Mouse (Mus musculus) monocyte, adult 2 months (primary cell): ENCODE results near the gene E330017A01Rik.
"Not testable (repeated sequence)": the region's sequence is repeated elsewhere in the genome, so short reads cannot be mapped to it uniquely, and the experiment has no call there.

ENCODE experiments used
- DNase-seq, 2 experiments: peaks; one replicate each; pipeline ENCODE4 v3.0.0; 2022; ENCODE audit warnings: low spot score in 2 of 2, low read depth in 1 of 2

The E330017A01Rik gene

DNA sequence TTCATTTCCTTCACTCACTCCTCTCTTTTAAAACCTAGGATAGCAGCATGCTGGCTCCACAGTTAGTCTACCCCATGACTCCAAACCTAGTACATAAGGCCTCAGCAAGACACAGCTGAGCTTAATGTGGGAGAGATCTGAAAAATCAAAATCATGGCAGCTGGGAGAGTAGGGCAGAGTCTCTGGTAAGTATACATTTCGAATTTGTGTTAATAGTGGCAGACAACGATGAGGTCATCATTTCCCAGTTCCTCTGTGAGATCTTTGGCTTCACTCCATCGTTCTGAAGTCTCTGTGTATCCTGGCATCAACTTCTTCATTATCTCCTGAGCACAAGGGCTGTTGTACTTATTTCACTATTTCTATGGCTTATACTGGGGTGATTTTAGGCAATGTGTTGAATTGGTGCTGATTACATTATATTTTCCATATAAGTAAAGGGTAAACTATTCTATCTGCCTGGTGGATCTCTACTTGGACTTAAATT lies at the start of gene E330017A01Rik:
Gene E330017A01Rik, minus strand, starts transcription at position 51 of the 487 bp plus-strand sequence.
- DNase-seq = no peak

DNA sequence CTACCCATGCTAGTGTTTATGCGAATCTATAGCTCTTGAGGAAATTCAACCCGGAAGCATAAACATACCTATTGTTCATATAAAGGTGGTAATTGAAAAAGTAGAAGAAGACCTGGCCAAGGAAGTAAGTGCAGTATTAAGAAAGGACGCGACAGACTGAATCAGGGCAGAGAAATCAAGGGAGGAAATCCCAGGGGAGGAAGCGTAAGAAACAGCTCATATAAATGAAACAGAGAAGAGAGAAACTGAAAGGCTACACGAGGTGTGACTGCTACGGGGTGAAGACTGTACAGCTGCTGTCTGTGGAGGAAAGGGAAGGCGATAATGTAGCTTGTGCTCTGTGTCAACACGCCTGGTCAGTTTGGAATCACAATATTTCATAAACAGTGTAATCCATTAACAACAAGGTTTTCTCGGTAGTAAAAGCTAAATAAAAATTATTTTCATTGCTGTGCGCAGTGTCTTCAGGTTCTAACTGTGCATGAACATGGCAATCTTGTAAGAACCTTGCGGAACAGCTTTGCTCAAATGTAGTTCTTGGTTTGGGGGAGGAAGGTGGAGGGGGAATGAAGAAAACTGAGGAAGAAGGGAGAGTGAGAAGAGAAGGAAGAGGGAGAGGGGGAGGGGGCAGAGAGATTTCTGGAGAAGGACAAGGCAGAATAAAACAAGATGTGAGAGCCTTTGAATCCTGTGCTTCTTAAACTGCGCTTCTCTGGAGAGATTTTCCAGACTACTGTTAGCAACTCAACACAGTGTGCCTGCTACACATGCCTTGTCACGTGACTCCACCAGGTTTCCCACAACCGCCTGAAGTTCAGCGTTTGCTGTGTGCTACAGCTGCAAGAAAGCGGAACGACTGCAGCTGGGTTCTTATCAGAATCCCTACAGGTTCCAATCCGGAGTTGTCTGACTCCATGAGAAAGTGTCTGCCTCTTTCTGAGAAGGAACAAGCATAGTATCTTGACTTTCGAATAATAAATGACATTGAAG lies 47.3 kb upstream of the E330017A01Rik start:
- DNase-seq = no peak

DNA sequence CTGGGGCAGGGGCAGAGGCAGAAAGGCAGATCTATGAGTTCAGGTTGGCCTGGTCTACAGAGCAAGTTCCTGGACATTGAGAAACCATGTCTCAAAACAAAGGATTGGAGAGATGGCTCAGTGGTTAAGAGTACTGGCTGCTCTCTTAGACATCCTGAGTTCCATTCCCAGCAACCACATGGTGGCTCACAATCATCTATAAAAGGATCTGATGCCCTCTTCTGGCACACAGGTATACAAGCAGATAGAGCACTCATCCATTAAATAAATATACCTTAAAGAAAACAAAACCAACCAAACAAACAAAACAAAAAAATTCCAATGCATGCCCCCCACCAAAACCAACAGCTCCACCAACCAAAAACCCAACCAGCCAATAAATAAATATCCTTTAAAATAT lies 46.0 kb upstream of the E330017A01Rik start:
- no peak for DNase-seq

DNA sequence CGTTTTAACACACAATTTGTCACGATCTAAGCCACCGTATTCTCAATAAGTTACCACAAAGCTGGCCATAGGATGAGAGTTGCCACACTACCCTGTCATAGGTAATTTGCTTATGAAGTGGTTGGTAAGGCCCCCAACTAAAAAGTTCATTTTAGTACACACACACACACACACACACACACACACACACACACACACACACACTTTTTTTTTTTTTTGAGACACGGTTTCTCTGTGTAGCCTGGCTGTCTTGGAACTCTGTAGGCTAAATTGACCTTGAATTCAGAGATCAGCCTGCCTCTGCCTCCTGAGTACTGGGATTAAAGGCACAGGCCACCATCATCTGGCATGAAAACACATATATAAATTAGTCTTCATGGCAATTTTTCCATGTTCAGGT lies 45.4 kb upstream of the E330017A01Rik start:
- no peak for DNase-seq

DNA sequence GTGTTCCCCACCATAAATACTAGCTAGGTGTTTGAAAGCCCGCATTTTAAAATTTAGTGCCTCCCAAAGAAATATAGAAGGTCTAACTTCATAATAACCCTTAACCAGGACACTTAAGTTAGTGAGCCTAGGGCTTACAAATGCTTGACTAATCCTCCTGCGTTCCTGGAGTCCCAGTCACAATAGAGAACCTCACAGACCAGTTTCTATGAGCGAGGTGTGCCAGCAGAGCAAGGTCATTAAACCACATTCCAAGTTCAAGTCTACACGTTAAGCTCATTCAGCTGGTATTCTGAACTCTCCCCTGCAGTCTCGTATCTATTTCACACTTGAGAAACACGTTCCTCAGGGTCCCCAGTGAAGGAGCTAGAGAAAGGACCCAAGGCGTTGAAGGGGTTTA lies 44.3 kb upstream of the E330017A01Rik start:
- no peak for DNase-seq

DNA sequence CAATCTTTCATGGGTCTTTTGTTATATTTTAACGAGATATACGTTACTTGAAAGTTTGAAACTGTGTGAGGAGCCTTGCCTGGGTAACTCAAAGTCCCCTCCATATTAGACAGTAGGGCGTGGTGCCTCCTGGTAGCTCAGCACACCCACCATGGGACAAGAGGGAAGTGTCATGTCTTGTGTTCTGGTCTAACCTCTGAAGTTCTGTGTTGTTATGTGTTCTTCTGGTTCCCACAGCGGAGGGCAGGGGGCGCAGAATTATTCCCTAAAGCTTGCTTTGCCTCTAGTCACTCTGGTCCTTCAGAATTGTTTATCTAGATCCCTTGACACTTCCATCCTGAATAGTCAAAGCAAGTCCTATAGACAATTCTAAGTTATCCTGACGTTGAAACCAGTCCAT lies 43.5 kb upstream of the E330017A01Rik start:
- no peak for DNase-seq

DNA sequence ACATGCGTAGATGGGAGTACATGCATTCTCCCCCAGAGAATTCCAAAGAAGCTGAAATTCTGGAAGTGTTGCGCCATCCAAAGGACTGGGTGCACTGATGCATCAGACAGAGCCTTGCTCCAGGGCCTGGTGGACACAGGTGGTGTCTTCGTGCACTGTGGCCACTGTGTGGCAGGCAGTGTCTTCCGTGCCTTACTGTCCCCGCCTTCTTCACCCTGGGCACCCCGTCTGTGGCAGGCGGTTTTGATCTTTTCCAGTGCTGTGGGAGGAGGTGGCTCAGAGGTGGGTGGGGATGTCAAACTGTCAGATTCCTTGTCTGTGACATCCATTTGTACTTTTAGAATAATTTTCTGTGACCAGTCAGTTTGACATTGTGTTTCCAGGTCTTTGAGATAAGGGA lies 40.1 kb upstream of the E330017A01Rik start:
- DNase-seq = no peak

DNA sequence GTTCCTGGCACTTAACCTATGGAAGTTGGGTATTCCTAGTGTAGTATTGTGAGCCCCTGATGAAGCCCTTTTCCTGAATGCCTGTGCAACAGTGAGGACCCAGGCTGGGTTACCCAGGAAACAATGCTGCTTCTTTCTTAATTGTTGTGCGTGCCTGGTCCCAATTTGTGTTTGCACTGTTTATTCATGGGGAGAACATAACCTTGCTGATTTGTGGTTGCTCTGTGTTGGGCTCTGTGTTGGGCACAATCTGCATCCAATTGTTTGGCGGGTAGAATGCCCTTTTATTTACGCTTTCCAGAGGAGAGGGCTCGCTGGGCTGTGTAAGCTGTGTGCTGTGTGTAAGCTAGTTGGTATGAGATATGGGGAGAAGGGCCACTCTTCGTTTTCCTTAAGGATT lies 39.0 kb upstream of the E330017A01Rik start:
- DNase-seq = no peak

DNA sequence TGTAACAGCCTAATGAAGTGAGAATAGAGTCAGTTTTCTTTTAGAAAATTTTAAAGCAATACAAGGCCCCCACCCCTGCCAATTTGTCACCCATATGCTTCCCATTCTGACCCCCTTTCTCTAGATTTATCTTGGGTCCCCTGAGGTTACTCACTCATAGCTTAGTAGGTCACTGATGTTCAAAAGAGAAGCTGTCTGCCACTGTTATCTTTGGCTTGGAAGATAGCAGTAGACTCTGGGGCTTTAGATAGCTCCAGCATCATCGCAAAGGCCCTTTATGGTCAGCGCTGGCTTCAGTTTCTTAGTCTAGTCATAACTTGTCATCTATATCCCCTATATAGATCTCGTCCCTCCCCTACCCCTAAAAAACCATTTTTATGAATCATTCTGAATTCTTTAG lies 38.1 kb upstream of the E330017A01Rik start:
- DNase-seq = no peak

DNA sequence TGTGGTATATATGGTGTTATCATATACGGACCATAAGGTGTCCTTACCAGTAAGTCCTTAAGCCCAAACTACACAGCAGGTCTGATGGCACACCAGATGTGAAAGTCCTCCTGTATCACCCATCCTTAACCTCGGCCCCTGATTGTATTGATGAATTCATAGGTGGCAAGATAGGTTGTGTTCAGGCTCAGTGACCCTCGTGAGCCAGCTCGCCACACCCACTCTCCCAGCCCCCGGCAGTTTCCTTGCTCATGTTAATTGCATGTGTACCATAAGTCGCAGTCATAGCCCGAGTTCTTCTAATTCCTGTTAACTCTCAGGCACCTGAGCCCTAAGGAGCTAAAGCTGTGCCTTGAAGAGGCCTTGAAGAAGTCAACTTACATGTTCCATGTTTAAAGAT lies 37.6 kb upstream of the E330017A01Rik start:
- DNase-seq = no peak

DNA sequence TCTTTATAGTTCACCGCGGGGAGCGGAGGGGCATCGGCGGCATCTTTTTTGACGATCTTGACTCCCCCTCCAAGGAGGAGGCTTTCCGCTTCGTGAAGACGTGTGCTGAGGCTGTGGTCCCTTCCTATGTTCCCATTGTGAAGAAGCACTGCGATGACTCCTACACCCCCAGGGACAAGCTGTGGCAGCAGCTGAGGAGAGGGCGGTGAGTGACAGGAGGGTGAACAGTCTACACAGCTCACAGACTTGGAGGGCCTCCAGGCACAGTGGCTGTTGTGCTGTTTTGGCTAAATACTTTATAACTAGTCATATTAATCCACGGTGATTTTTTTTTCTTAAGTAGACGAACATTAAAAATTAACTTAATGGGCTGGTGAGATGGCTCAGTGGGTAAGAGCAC lies 36.7 kb upstream of the E330017A01Rik start:
- no peak for DNase-seq

DNA sequence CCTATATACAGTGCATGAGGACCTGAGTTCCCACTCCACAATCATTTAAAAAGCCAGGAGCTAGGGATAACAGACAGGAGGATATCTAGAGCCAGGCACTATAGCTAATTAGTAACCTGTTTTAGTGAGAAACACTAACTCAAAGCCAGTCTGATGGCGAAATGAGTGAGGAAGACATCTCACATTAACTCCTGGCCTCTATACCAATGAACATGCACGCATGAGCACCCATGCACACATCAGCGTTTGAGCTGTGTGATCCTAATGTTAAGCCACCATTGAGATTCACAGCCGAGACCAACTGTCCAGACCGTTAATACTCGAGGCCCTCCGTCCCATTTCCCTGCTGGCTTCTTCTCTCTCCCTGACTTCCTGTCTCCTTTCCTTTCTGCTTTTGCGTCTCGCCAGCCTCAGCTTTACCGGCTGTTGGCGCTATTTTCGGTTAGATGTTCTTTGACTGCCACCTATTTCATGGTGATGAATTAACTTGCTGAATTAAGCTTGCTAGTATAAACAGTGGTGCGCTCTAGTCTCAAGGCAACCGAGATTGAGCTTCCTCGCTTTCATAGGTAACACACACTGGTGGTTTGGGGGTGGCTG lies 35.4 kb upstream of the E330017A01Rik start:
- DNase-seq = no peak

DNA sequence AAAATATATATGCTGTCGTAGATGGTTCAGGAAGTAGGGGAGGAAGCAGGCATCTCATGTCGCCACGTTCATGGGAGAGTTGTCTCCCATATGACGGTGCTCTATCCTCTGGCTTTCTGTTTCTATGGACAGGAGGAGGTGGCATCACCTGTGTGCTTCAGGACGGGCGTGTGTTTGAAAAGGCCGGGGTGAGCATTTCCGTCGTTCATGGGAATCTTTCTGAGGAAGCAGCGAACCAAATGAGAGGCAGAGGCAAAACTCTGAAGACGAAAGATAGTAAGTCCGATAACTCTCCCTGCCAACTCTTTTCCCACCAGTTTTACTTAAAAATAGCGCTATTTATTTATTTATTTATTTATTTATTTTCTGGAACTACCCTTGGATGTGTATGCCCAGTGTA lies 33.9 kb upstream of the E330017A01Rik start:
- DNase-seq = no peak

DNA sequence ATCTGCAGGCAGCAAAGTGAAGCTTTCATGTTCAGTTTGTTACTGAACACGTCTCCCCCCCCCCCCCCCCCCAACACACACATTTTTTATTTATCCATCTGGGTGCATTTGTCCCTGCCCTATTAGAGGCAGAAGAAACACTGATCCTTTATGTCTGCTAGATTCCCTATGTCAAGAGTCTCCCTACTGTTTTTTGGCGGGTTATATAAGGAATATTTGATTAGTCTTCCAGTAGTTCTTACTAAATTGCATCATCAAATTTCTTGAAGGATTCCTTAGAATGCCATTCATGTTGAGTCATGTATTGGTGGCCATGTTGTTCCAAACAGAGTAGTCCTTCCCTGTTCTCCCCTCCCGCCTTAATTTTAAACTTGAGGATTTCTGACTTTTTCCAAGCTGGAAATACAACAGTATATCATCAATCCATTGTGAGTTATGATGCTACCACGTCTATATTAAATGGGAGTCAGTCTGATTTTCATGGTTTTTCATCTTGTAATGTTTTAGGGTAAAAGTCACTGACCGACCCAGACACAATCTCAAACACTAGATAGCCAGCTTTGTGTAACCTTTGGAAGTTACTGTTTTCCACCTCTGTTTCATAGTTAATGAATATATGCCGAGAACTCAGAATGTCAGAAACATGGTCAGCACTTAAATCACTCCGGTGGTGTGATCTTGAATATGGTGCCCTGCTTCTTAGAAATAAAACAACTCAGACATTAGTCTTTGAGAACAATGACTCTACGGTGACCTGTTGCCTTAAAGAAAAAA lies 32.9 kb upstream of the E330017A01Rik start:
- no peak for DNase-seq

DNA sequence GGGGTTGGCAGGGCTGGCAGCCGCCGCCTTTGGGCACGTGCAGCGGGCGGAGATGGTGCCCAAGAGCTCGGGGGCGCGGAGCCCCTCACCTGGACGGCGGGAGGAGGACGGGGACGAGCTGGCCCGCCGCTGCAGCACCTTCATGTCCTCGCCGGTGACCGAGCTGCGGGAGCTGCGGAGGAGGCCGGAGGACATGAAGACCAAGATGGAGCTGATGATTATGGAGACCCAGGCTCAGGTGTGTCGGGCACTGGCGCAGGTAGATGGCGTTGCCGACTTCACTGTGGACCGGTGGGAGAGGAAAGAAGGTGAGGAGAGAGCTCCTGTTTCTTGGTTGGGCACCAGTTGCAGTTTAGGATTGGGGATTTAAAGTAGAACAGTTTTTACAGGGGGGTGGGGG lies 32.1 kb upstream of the E330017A01Rik start:
- DNase-seq = no peak

DNA sequence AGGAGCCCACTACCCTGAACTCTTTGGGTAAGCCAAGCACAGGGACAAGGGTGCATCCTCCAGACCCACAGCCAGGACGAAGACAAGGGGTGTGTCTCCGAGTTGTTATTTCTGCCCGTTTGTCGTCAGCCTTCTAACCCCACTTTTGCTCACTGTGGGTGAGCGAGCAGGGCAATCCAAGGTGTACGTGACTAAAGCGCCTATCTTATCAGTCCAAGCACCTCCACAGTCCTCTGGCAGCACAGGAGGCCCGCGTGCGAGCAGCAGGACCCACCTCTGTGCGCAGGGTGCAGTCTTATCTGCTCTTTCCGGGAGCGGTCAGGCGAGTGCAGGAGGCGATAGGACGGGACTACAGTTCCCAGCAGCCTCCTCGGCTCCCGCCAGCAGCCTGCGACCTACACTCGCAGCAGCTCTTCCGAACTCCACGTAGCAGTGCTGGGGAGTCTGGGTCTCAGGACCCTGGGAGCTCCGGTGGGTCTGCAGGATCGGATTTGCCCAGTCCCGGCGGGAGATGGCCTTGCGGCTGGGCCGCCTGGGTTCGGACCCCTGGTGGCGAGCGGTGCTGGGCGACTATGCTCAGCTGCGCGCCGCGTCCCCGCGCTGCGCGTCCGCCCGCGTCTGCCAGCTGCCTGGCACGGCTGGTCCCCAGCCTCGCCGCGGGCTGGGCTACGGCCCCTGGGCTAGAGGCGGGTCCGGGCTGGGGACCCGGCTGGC lies 31.5 kb upstream of the E330017A01Rik start, which contains the start of gene Cpox:
Gene Cpox, plus strand, starts transcription at position 376 of the 714 bp plus-strand sequence.
- peak; percentile 20 to 35 for DNase-seq

DNA sequence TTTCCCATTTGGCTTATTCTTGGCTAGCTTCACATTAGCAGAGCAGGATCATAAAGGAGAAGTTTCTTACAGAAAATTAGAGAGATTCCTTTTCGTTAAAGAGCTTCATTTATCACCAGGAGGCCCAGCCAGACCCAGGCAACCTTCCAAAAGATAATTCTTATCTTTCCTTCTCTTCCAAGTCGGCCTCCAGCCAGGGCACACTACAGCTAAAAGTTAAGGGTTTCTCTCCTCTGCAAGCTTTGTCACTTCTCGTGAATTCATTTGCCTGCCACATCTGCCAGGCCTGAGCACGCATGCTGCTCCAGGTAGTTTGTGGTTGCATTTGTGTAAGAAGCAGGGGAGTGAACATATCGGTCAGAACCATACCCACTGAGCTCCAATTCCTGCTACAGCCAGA lies 30.7 kb upstream of the E330017A01Rik start:
- no peak for DNase-seq

DNA sequence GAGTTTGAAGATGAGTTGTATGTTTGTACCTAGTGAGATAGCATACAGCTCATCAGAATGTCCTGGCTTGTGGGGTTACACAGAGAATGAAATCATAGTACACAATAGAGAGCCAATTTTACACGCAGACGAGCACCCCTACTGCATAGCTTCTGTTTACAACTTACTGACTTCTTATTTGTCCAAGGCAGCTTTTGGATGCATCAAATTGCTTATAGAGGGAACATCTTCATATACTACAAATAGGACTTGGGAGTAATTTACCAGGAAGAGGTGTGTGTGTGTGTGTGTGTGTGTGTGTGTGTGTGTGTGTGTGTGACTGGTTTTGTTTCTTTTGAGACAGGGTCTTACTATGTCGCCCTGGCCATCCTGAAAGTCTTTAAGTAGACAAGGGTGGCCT lies 30.0 kb upstream of the E330017A01Rik start:
- no peak for DNase-seq

DNA sequence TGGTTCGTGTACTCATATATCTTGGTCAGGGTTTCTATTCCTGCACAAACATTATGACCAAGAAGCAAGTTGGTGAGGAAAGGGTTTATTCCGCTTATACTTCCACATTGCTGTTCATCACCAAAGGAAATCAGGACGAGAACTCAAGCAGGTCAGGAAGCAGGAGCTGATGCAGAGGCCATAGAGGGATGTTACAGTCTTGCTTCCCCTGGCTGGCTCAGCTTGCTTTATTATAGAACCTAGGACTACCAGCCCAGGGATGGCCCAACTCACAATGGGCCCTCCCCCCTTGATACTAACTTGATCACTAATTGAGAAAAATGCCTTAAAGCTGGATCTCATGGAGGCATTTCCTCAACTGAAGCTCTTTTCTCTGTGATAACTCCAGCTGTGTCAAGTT lies 28.1 kb upstream of the E330017A01Rik start:
- DNase-seq = not testable (repeated sequence)

DNA sequence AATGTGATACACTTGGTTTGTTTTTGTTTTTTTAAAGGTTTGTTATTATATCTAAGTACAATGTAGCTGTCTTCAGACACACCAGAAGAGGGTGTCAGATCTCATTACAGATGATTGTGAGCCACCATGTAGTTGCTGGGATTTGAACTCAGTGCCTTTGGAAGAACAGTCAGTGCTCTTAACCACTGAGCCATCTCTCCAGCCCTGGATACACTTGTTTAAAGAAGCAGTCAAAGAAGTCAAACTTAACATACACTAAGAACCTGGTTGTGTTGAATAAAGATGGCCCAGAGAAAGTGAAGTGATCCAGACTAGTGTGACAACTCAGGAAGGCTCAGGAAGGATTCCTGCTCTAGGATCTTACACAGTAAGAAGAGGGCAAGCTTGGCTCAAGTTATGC lies 26.6 kb upstream of the E330017A01Rik start:
- DNase-seq = not testable (repeated sequence)

DNA sequence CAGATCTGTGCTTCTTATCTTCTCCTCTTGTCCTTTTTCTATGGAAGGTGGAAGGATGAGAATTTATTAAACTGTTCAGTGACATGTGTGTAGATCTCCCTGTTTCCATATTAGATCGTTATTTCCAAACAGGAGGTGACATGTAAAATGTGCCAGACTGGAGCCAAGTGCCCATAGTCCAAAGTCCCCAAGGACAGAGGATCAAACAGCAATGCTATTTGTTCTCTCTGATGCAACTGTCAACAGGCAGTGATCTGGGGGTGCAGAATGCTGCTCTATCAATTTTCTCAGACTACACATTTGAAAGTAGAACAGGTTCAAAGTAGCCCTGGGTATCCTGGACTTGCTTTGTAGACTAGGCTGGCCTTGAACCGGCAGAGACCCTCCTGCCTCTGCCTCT lies 25.3 kb upstream of the E330017A01Rik start:
- no peak for DNase-seq
